Comparison of ENCODE assay signal across 8 mouse cellular contexts in genomic region chr5:75834766-75835555, GRCm38 (mm10).
DNase-seq lines count a peak whose midpoint lies in the region; ATAC-seq and TF ChIP-seq lines count a peak whose summit lies in the region.

No protein-coding gene starts in this region.

- no peak overlapping the region for H3K27ac ChIP-seq in thymus, adult 2 months (ENCODE audit: control insufficient read depth, insufficient read depth, low read length)
- H3K27ac ChIP-seq in limb, embryonic 10.5 days: peak overlapping the region; percentile 11

- H3K9me3 ChIP-seq in limb, embryonic 10.5 days (replicated peaks): no peaks in the 10 kb centered on the region

- 7% methylated on average over 17 of the region's 17 CpGs for WGBS in thymus, adult 2 months
- 72% methylated on average over 17 of the region's 17 CpGs for WGBS in limb, embryonic 10.5 days

- intact Hi-C loops in heart, postnatal 14 days (cut with DNase I): no loop called here

- DNase-seq in thymus, adult 2 months: no peak
- DNase-seq in thymus, postnatal 36 days: no peak
- peak; percentile 22 to 38 for DNase-seq in heart, postnatal 14 days
- DNase-seq in limb, embryonic 10.5 days (ENCODE audit: low spot score): no peak
- no peak for DNase-seq in testis, postnatal 10 days (ENCODE audit: low spot score)
- no peak for DNase-seq in right cerebral cortex, postnatal 14 days

- TF ChIP-seq POLR2A in thymus, adult 2 months (IDR thresholded peaks at IDR 0.05; ENCODE audit: control insufficient read depth, extremely low read depth, insufficient read depth, low read length, poor library complexity): no peak

- ATAC-seq in megakaryocyte-erythroid progenitor cell, adult 5-6 weeks (replicated peaks; ENCODE audit: low FRiP score, low TSS enrichment, poor library complexity, severe bottlenecking): 0 out of 2 replicates have a peak, but pooled peaks have one; percentile 15
- no peak for ATAC-seq in activated CD4-positive, CD25-positive, alpha-beta regulatory T cell, adult 4 months

- H3K27me3 ChIP-seq in thymus, adult 2 months (ENCODE audit: control insufficient read depth, insufficient read depth, low read length): no peaks in the 10 kb centered on the region
- H3K27me3 ChIP-seq in limb, embryonic 10.5 days (ENCODE audit: low read depth, poor library complexity, severe bottlenecking): no peaks in the 10 kb centered on the region

- TF ChIP-seq CTCF in thymus, adult 2 months (IDR thresholded peaks at IDR 0.05; ENCODE audit: borderline replicate concordance, control insufficient read depth, extremely low read depth, insufficient read depth, low read length, poor library complexity): no peak

- H3K4me3 ChIP-seq in thymus, adult 2 months (ENCODE audit: control insufficient read depth, insufficient read depth, low read length): peak overlapping the region; percentile 15
- H3K4me3 ChIP-seq in limb, embryonic 10.5 days: peak overlapping the region; percentile 21; the same call in 1 of the 2 replicates

- H3K36me3 ChIP-seq in thymus, adult 2 months (ENCODE audit: control insufficient read depth, insufficient read depth, low read length): no peaks in the 10 kb centered on the region
- no peaks in the 10 kb centered on the region for H3K36me3 ChIP-seq in limb, embryonic 10.5 days

- peaks cover 19% of the 10 kb centered on the region for H3K4me1 ChIP-seq in thymus, adult 2 months (replicated peaks; ENCODE audit: control insufficient read depth, insufficient read depth, low read length)
- peaks cover 14% of the 10 kb centered on the region for H3K4me1 ChIP-seq in limb, embryonic 10.5 days

Comparison
In these comparisons a context has a peak if more than half of its experiments do, and no peak if none do; other contexts are left out.
1. DNase-seq: peak in heart, postnatal 14 days (2 of 2); none in thymus, adult 2 months (single experiment), thymus, postnatal 36 days (0 of 2), limb, embryonic 10.5 days (single experiment), testis, postnatal 10 days (single experiment) and right cerebral cortex, postnatal 14 days (single experiment).